Mouse (Mus musculus): ENCODE measurements around the gene 1700001F09Rik. TPM values are rescaled to one million over a fixed set of nuclear protein-coding genes. Genes with fewer than 3 reads are reported as not detected.

1700001F09Rik gene
- total and polyA plus RNA-seq, 3 experiments = 0.33 TPM; not detected in 2

Other genes starting within 250 kb of the 1700001F09Rik start
- not detected in 2 replicates for gene Gm8104, start 247.2 kb downstream of the 1700001F09Rik start, total RNA-seq (2014; fragmentation: Nextera tagmentation)
- gene Gm8104, start 247.2 kb downstream of the 1700001F09Rik start, total RNA-seq (2017) = not detected in 2 replicates
- not detected in 2 replicates for gene Gm8104, start 247.2 kb downstream of the 1700001F09Rik start, polyA plus RNA-seq (2012)
- gene Gm7233, start 167.9 kb downstream of the 1700001F09Rik start, total RNA-seq (2014; fragmentation: Nextera tagmentation) = not detected in 2 replicates
- gene Gm7233, start 167.9 kb downstream of the 1700001F09Rik start, total RNA-seq (2017) = 0.06 TPM in 1 of 2 replicates, not detected in the other
- not detected in 2 replicates for gene Gm7233, start 167.9 kb downstream of the 1700001F09Rik start, polyA plus RNA-seq (2012)
- gene Gm8122, start 112.5 kb downstream of the 1700001F09Rik start, total RNA-seq (2014; fragmentation: Nextera tagmentation) = not detected in 2 replicates
- not detected in 2 replicates for gene Gm8122, start 112.5 kb downstream of the 1700001F09Rik start, total RNA-seq (2017)
- not detected in 2 replicates for gene Gm8122, start 112.5 kb downstream of the 1700001F09Rik start, polyA plus RNA-seq (2012)
- 0.53 TPM in 1 of 2 replicates, not detected in the other for gene Gm8126, start 89.2 kb downstream of the 1700001F09Rik start, total RNA-seq (2014; fragmentation: Nextera tagmentation)
- 0.17 and 0.66 TPM in 2 replicates for gene Gm8126, start 89.2 kb downstream of the 1700001F09Rik start, total RNA-seq (2017)
- gene Gm8126, start 89.2 kb downstream of the 1700001F09Rik start, polyA plus RNA-seq (2012) = not detected in 2 replicates
- 14.6 and 23.0 TPM in 2 replicates for gene Gm9732, start 72.8 kb downstream of the 1700001F09Rik start, total RNA-seq (2014; fragmentation: Nextera tagmentation)
- 9.5 and 11.7 TPM in 2 replicates for gene Gm9732, start 72.8 kb downstream of the 1700001F09Rik start, total RNA-seq (2017)
- gene Gm9732, start 72.8 kb downstream of the 1700001F09Rik start, polyA plus RNA-seq (2012) = 0.24 and 0.56 TPM in 2 replicates
- not detected in 2 replicates for gene Gm8127, start 54.0 kb downstream of the 1700001F09Rik start, total RNA-seq (2014; fragmentation: Nextera tagmentation)
- gene Gm8127, start 54.0 kb downstream of the 1700001F09Rik start, total RNA-seq (2017) = not detected in 2 replicates
- gene Gm8127, start 54.0 kb downstream of the 1700001F09Rik start, polyA plus RNA-seq (2012) = not detected in 2 replicates
- not detected in 2 replicates for gene Gm8138, start 68.5 kb upstream of the 1700001F09Rik start, total RNA-seq (2014; fragmentation: Nextera tagmentation)
- 0.06 and 0.55 TPM in 2 replicates for gene Gm8138, start 68.5 kb upstream of the 1700001F09Rik start, total RNA-seq (2017)
- gene Gm8138, start 68.5 kb upstream of the 1700001F09Rik start, polyA plus RNA-seq (2012) = not detected in 2 replicates
- 0.58 TPM in 1 of 2 replicates, not detected in the other for gene Gm5799, start 195.8 kb upstream of the 1700001F09Rik start, total RNA-seq (2014; fragmentation: Nextera tagmentation)
- not detected in 2 replicates for gene Gm5799, start 195.8 kb upstream of the 1700001F09Rik start, total RNA-seq (2017)
- not detected in 2 replicates for gene Gm5799, start 195.8 kb upstream of the 1700001F09Rik start, polyA plus RNA-seq (2012)
- not detected in 2 replicates for gene Gm17654, start 231.3 kb upstream of the 1700001F09Rik start, total RNA-seq (2014; fragmentation: Nextera tagmentation)
- not detected in 2 replicates for gene Gm17654, start 231.3 kb upstream of the 1700001F09Rik start, total RNA-seq (2017)
- gene Gm17654, start 231.3 kb upstream of the 1700001F09Rik start, polyA plus RNA-seq (2012) = not detected in 2 replicates

All from G1E (cell line).